Mouse (Mus musculus) adrenal gland, postnatal 10 days (tissue): ENCODE measurements at regions not wholly inside any gene's neighbourhood (a gene's known extent, or its start where the extent isn't known, plus 50 kb on each side); places are given as distances from the start of the nearest gene placed in this dataset.
A peak's percentile ranks its signal among the peaks of the same experiment; 100 is the strongest.

Experiments
- DNase-seq: peaks from one replicate; pipeline ENCODE4 v3.0.0; 2021; ENCODE audit warnings: mixed read lengths

- DNase-seq: no peak
Observed at GRCm38 (mm10) chr2:128497891-128498290, 93.1 kb upstream of the Spdye4c start.

- no peak for DNase-seq
Observed at GRCm38 (mm10) chr2:128498611-128499010, 92.4 kb upstream of the Spdye4c start.

- DNase-seq: no peak
Observed at GRCm38 (mm10) chr2:128499575-128500184, 91.3 kb upstream of the Spdye4c start.

GRCm38 (mm10) chr2:128502676-128503075 lies 88.3 kb upstream of the Spdye4c start:
- no peak for DNase-seq

GRCm38 (mm10) chr2:128503136-128503935 lies 87.7 kb upstream of the Spdye4c start:
- peak; percentile 53 for DNase-seq

GRCm38 (mm10) chr2:128507591-128508243 lies 83.3 kb upstream of the Spdye4c start:
- no peak for DNase-seq

GRCm38 (mm10) chr2:128508244-128508605 lies 82.8 kb upstream of the Spdye4c start:
- DNase-seq: no peak

- no peak for DNase-seq
Observed at GRCm38 (mm10) chr2:128511291-128511690, 79.7 kb upstream of the Spdye4c start.

GRCm38 (mm10) chr2:128512852-128513251 lies 78.2 kb upstream of the Spdye4c start:
- no peak for DNase-seq

- no peak for DNase-seq
Observed at GRCm38 (mm10) chr2:128514463-128515290, 76.3 kb upstream of the Spdye4c start.

- DNase-seq: no peak
Observed at GRCm38 (mm10) chr2:128515701-128516100, 75.3 kb upstream of the Spdye4c start.

GRCm38 (mm10) chr2:128516694-128517093 lies 74.3 kb upstream of the Spdye4c start:
- no peak for DNase-seq

GRCm38 (mm10) chr2:128518142-128518541 lies 72.9 kb upstream of the Spdye4c start:
- DNase-seq: no peak

- DNase-seq: no peak
Observed at GRCm38 (mm10) chr2:128521701-128522443, 69.1 kb upstream of the Spdye4c start.

- DNase-seq: no peak
Observed at GRCm38 (mm10) chr2:128523425-128524108, 67.4 kb upstream of the Spdye4c start.

- DNase-seq: no peak
Observed at GRCm38 (mm10) chr2:128526100-128526499, 64.9 kb upstream of the Spdye4c start.

- no peak for DNase-seq
Observed at GRCm38 (mm10) chr2:128526883-128527344, 64.1 kb upstream of the Spdye4c start.

- DNase-seq: no peak
Observed at GRCm38 (mm10) chr2:128536294-128536693, 54.7 kb upstream of the Spdye4c start.

GRCm38 (mm10) chr2:128537425-128537824 lies 53.6 kb upstream of the Spdye4c start:
- peak; percentile 18 for DNase-seq

- DNase-seq: no peak
Observed at GRCm38 (mm10) chr2:128538736-128539135, 52.3 kb upstream of the Spdye4c start.
